Mouse (Mus musculus): ENCODE results near the gene Gm525.
"Not testable (repeated sequence)": the region's sequence is repeated elsewhere in the genome, so short reads cannot be mapped to it uniquely, and the experiment has no call there.

Gm525 gene

GRCm38 (mm10) chr11:89095306-89095705 lies 21.7 kb downstream of the Gm525 start:
- DNase-seq (ENCODE audit: extremely low read depth, low read depth) = no peak

- not testable (repeated sequence) for DNase-seq (ENCODE audit: extremely low read depth, low read depth)
Observed at GRCm38 (mm10) chr11:89097292-89097691, 23.7 kb downstream of the Gm525 start.

- DNase-seq (ENCODE audit: extremely low read depth, low read depth) = no peak
Observed at GRCm38 (mm10) chr11:89098083-89098835, 24.6 kb downstream of the Gm525 start.

GRCm38 (mm10) chr11:89098930-89099329 lies 25.3 kb downstream of the Gm525 start:
- DNase-seq (ENCODE audit: extremely low read depth, low read depth) = no peak

- DNase-seq (ENCODE audit: extremely low read depth, low read depth) = peak; percentile 82
Observed at GRCm38 (mm10) chr11:89100403-89100802, 26.8 kb downstream of the Gm525 start.

- peak; percentile 77 for DNase-seq (ENCODE audit: extremely low read depth, low read depth)
Observed at GRCm38 (mm10) chr11:89100826-89101321, 27.2 kb downstream of the Gm525 start.

- DNase-seq (ENCODE audit: extremely low read depth, low read depth) = no peak
Observed at GRCm38 (mm10) chr11:89103166-89103565, 29.5 kb downstream of the Gm525 start.

GRCm38 (mm10) chr11:89105211-89105610 lies 31.6 kb downstream of the Gm525 start:
- no peak for DNase-seq (ENCODE audit: extremely low read depth, low read depth)

- peak; percentile 82 for DNase-seq (ENCODE audit: extremely low read depth, low read depth)
Observed at GRCm38 (mm10) chr11:89105823-89106222, 32.2 kb downstream of the Gm525 start.

GRCm38 (mm10) chr11:89107180-89107807 lies 33.7 kb downstream of the Gm525 start:
- no peak for DNase-seq (ENCODE audit: extremely low read depth, low read depth)

- DNase-seq (ENCODE audit: extremely low read depth, low read depth) = no peak
Observed at GRCm38 (mm10) chr11:89124411-89124810, 50.8 kb downstream of the Gm525 start.

GRCm38 (mm10) chr11:89130856-89131255 lies 57.2 kb downstream of the Gm525 start:
- no peak for DNase-seq (ENCODE audit: extremely low read depth, low read depth)

- no peak for DNase-seq (ENCODE audit: extremely low read depth, low read depth)
Observed at GRCm38 (mm10) chr11:89132406-89132805, 58.8 kb downstream of the Gm525 start.

GRCm38 (mm10) chr11:89134211-89134610 lies 60.6 kb downstream of the Gm525 start:
- no peak for DNase-seq (ENCODE audit: extremely low read depth, low read depth)

- no peak for DNase-seq (ENCODE audit: extremely low read depth, low read depth)
Observed at GRCm38 (mm10) chr11:89137915-89138314, 64.3 kb downstream of the Gm525 start.

All from MEL-GATA-1-ER (cell line).